Mouse (Mus musculus): ENCODE data around the gene Dhx33. TPM values are rescaled to one million over a fixed set of nuclear protein-coding genes. Genes with fewer than 3 reads are reported as not detected.

The Dhx33 gene
- polyA plus RNA-seq (2014; fragmentation: Nextera tagmentation; extraction: Ambion mirVana): 24.2 and 26.6 TPM in 2 replicates

DNA sequence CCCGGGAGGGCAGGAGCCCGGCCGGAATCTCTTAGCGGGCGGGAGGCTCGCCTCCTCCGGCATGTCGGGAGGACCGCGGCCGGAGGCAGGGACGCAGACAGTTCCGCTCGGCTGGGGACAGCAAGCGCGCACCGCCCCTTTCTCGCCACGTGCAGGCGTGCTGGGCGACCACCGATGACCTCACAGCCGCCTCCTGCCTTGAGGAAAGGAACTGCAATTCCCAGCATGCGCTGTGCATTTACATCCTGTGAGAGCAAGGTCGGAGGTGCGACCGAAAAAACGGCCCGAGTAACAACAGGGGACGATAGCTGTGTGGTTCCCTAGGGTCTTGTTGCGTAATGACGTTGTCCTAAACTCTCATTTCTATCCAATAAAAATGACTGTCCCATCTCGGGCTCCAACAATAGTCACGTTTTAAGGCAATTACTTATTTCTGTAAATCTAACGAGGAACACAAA is at the start of gene Dhx33:
Gene Dhx33, minus strand, starts transcription at position 122 of the 458 bp plus-strand sequence.
- peaks cover 7% of the 10 kb centered on the region for H3K36me3 ChIP-seq (ENCODE audit: control insufficient read depth, insufficient read depth, low read length)
- no peaks in the 10 kb centered on the region for H3K9me3 ChIP-seq (ENCODE audit: control insufficient read depth, low read length)
- peak within 1 kb of the TSS; percentile 94 for H3K4me2 ChIP-seq
- under 1% methylated on average over 35 of the region's 35 CpGs for WGBS
- DNase-seq (ENCODE audit: low spot score) (peak; percentile 97), ATAC-seq (replicated peaks; ENCODE audit: low FRiP score) (peak; percentile 96)
- no peaks in the 10 kb centered on the region for H3K27me3 ChIP-seq (replicated peaks; ENCODE audit: control insufficient read depth, insufficient read depth, low read length)
- H3K4me1 ChIP-seq (replicated peaks; ENCODE audit: control insufficient read depth, insufficient read depth, low read length): peaks cover 11% of the 10 kb centered on the region
- H3K4me3 ChIP-seq (ENCODE audit: low read depth, low read length): peak within 1 kb of the TSS; percentile 91
- H3K9ac ChIP-seq (ENCODE audit: low read depth, low read length): peak within 1 kb of the TSS; percentile 78
- H3K27ac ChIP-seq (ENCODE audit: low read depth, low read length): peak within 1 kb of the TSS; percentile 74

DNA sequence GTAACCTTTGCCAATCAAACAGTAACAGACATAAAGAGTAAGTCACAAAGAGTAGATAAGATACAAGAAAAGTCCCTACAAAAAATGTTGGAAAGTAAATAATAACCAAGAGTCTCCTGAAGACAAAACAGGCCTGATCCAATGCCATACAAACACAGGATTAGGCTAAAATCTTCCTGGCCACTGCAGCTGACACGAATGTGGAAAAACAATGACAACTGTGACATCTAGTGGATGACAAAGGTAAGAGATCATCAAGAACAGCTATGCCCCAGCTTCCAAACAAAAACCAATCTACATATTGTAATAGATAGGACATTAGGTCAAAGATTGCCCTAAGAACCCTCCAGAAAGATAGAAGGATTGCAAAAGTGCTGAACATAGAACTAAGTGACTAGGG is 48.3 kb upstream of the Dhx33 start:
- Histone ChIP-seq H3K4me3 (ENCODE audit: low read depth, low read length) (no peak overlapping the region), H3K27ac (ENCODE audit: low read depth, low read length) (no peak overlapping the region), H3K9ac (ENCODE audit: low read depth, low read length) (no peak overlapping the region), H3K27me3 (replicated peaks; ENCODE audit: control insufficient read depth, insufficient read depth, low read length) (no peaks in the 10 kb centered on the region), H3K9me3 (ENCODE audit: control insufficient read depth, low read length) (no peaks in the 10 kb centered on the region), H3K4me2 (no peak overlapping the region), H3K4me1 (replicated peaks; ENCODE audit: control insufficient read depth, insufficient read depth, low read length) (no peaks in the 10 kb centered on the region), H3K36me3 (ENCODE audit: control insufficient read depth, insufficient read depth, low read length) (no peaks in the 10 kb centered on the region)
- WGBS: 3% methylated on average over 1 of the region's 1 CpGs
- ATAC-seq (replicated peaks; ENCODE audit: low FRiP score) (no peak), DNase-seq (ENCODE audit: low spot score) (no peak)

DNA sequence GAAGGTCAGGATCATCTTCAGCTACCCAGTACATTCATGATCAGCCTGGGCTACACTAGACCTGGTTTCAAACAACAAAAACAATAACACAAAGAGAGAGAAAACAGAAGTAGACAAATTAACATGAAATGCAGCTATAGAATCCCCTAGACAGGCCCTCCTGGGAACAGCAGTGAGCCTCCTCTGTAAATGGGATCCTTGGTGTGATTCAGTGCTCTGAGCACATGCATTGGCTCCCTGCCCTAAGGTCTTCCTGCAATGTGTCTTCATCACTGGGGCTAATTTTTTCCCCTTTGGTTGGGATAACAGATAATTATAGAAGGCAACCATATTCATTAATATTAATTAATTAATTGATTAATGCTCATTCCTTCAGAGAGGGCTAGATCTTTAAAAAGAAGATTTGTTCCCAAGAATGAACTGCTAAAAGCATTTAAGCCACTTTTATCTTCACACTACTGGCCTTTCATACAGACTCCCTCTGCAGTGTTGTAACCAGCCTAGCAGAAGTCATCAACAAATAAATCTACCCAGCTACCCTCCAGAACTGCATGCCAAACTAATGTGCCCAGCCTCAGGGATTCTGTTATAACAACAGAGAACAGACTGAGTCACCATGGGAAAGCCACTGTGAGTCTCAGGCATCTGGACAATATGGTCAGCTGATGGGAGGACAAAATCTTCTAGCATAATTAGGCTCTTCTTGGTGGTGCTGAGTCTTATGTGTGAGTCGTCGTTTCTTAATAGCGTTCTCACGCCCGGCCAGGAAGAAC is 35.5 kb upstream of the Dhx33 start:
- Histone ChIP-seq H3K36me3 (ENCODE audit: control insufficient read depth, insufficient read depth, low read length) (no peaks in the 10 kb centered on the region), H3K4me1 (replicated peaks; ENCODE audit: control insufficient read depth, insufficient read depth, low read length) (no peaks in the 10 kb centered on the region), H3K9me3 (ENCODE audit: control insufficient read depth, low read length) (no peaks in the 10 kb centered on the region), H3K9ac (ENCODE audit: low read depth, low read length) (no peak overlapping the region), H3K4me3 (ENCODE audit: low read depth, low read length) (no peak overlapping the region), H3K4me2 (no peak overlapping the region), H3K27me3 (replicated peaks; ENCODE audit: control insufficient read depth, insufficient read depth, low read length) (no peaks in the 10 kb centered on the region), H3K27ac (ENCODE audit: low read depth, low read length) (no peak overlapping the region)
- WGBS: 97% methylated on average over 5 of the region's 5 CpGs
- DNase-seq (ENCODE audit: low spot score) (no peak), ATAC-seq (replicated peaks; ENCODE audit: low FRiP score) (no peak)

DNA sequence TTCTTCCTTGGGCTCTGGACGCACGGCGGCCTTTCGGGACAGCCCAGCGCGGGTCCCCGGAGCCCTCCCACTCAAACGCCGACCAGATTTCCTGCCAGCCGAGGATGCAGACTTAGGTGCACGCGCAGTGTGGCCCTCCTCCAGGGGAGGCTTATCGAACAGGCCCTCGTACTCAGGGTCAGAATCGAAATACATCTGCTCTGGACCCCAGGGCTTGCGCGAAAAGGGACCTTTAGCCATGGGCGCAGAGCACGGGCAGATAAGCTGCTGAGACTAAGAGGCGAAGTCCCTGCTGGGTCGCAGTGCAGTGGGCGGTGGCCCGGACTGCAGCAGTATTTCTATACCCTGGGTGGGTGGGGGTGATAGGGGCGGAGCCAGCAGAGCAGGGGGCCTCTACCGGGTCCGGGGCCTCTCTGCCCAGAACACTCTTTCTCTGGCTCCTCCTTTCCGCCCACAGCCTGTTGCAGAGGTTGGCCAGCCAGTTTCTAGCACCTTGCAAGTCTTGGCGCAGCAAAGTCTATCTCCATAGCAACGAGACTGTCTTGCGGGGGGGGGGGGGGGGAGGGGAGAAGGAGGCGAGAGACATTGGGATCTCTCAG is 29.0 kb upstream of the Dhx33 start, which contains the start of gene 6330403K07Rik:
Gene 6330403K07Rik, minus strand, starts transcription at position 351 of the 599 bp plus-strand sequence.
- peak within 1 kb of the TSS; percentile 45 for H3K4me3 ChIP-seq (ENCODE audit: low read depth, low read length)
- DNase-seq (ENCODE audit: low spot score) (peak; percentile 77), ATAC-seq (replicated peaks; ENCODE audit: low FRiP score) (peak; percentile 84)
- peaks cover 7% of the 10 kb centered on the region for H3K27me3 ChIP-seq (replicated peaks; ENCODE audit: control insufficient read depth, insufficient read depth, low read length)
- H3K36me3 ChIP-seq (ENCODE audit: control insufficient read depth, insufficient read depth, low read length): no peaks in the 10 kb centered on the region
- WGBS: 3% methylated on average over 30 of the region's 31 CpGs
- H3K9ac ChIP-seq (ENCODE audit: low read depth, low read length): peak within 1 kb of the TSS; percentile 28
- H3K4me2 ChIP-seq: peak within 1 kb of the TSS; percentile 63
- H3K27ac ChIP-seq (ENCODE audit: low read depth, low read length): peak within 1 kb of the TSS; percentile 14; the same call in 1 of the 2 replicates
- H3K4me1 ChIP-seq (replicated peaks; ENCODE audit: control insufficient read depth, insufficient read depth, low read length): no peaks in the 10 kb centered on the region; the same call in 1 of the 2 replicates
- H3K9me3 ChIP-seq (ENCODE audit: control insufficient read depth, low read length): no peaks in the 10 kb centered on the region

DNA sequence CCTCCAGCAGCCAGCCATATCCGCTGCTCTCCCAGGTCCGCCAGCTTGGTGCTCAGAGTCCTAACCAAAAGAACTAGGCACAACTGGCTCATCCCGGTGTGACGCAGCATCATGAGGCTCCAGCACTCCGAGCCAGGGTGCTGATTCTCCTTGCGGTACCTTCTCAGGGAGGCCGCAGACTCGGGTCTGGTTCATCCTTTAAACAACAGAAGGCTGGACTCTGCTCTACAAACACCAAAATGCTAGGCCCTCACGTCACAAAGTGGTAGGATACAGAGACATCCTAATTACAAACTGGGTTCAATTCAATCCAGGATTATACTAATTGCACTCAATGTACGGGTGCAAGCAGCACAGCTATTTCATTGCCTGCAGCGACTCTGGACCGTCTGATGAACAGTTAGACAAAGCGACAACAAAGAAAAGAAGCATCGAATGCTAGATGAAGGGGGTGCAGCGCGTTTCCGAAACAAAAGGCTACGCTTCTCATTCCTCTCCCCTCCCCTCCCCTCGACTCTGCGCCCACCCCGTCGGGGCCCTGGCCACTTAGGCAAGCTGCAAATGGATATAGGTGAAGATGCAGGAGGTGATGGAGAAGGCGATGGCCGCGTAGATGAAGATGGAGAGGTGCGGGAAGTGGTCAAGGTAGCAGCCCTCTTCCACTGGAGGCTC is 28.4 kb upstream of the Dhx33 start:
- peak overlapping the region; percentile 45 for H3K4me3 ChIP-seq (ENCODE audit: low read depth, low read length)
- DNase-seq (ENCODE audit: low spot score) (peak; percentile 46), ATAC-seq (replicated peaks; ENCODE audit: low FRiP score) (no peak)
- 16% methylated on average over 26 of the region's 26 CpGs for WGBS
- no peak overlapping the region for H3K27ac ChIP-seq (ENCODE audit: low read depth, low read length)
- peaks cover 4% of the 10 kb centered on the region; the same call in 1 of the 2 replicates for H3K36me3 ChIP-seq (ENCODE audit: control insufficient read depth, insufficient read depth, low read length)
- no peaks in the 10 kb centered on the region for H3K9me3 ChIP-seq (ENCODE audit: control insufficient read depth, low read length)
- H3K9ac ChIP-seq (ENCODE audit: low read depth, low read length): peak overlapping the region; percentile 28
- peak overlapping the region; percentile 63 for H3K4me2 ChIP-seq
- H3K27me3 ChIP-seq (replicated peaks; ENCODE audit: control insufficient read depth, insufficient read depth, low read length): peaks cover 7% of the 10 kb centered on the region
- no peaks in the 10 kb centered on the region; the same call in 1 of the 2 replicates for H3K4me1 ChIP-seq (replicated peaks; ENCODE audit: control insufficient read depth, insufficient read depth, low read length)

DNA sequence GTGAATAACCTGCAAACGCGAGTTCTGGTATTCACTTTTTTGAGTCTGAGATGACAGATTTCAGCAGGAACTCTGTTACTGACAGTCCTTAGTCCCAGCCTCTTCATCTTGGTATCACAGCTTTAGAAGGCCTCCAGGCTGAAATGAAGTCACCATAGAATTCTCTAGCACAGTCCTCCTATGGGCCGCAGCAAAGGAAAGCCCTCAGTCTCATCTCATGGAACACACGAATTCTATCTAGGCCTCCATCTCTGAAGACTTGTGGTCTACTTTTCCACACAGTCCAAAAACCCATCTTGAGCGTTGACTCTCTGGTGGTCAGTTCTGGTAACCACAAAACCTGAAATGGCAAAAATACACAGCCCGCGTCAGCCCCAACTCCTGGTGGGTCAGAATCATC is 27.8 kb upstream of the Dhx33 start:
- Histone ChIP-seq H3K9ac (ENCODE audit: low read depth, low read length) (peak overlapping the region; percentile 28; the same call in 1 of the 2 replicates), H3K27me3 (replicated peaks; ENCODE audit: control insufficient read depth, insufficient read depth, low read length) (peaks cover 7% of the 10 kb centered on the region), H3K4me2 (peak overlapping the region; percentile 63), H3K4me3 (ENCODE audit: low read depth, low read length) (peak overlapping the region; percentile 45), H3K27ac (ENCODE audit: low read depth, low read length) (no peak overlapping the region), H3K9me3 (ENCODE audit: control insufficient read depth, low read length) (no peaks in the 10 kb centered on the region), H3K4me1 (replicated peaks; ENCODE audit: control insufficient read depth, insufficient read depth, low read length) (no peaks in the 10 kb centered on the region; the same call in 1 of the 2 replicates), H3K36me3 (ENCODE audit: control insufficient read depth, insufficient read depth, low read length) (peaks cover 5% of the 10 kb centered on the region; the same call in 1 of the 2 replicates)
- no peak for DNase-seq (ENCODE audit: low spot score)
- ATAC-seq (replicated peaks; ENCODE audit: low FRiP score): no peak
- WGBS: 62% methylated on average over 7 of the region's 7 CpGs

DNA sequence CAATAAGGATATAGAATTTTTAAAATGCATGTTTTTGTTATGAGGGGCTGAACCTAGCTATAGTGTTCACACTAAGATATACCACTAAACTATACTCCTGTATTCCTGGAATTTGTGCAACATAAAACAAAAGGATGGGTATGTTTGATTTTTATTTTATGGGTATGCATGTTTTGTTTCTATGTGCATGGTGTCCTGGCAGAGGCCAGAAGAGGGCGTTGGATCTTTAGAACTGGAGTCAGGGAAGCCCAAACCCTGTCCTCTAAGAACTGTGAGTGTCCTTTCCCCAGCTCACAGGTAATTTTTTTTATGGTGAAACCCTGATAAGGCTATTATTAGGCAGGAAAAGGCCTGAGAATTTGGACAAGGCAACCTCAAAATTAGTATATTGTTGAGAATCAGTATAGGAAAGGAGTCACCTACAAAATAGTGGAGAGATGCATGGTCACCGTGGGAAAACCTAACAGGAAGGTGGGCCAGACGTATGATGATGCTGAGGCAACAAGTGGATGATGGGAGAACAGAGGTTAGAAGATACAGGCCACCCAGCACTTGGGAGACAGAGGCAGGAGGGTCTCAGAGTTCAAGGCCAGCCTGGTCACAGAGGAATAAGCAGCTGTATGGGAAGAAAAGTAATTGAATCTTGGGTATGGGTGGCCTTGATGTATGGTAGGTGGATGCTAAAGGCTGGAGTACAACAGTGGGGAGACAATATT is 25.3 kb upstream of the Dhx33 start:
- ATAC-seq (replicated peaks; ENCODE audit: low FRiP score) (no peak), DNase-seq (ENCODE audit: low spot score) (no peak)
- H3K4me2 ChIP-seq: no peak overlapping the region
- H3K27me3 ChIP-seq (replicated peaks; ENCODE audit: control insufficient read depth, insufficient read depth, low read length): peaks cover 7% of the 10 kb centered on the region
- H3K4me3 ChIP-seq (ENCODE audit: low read depth, low read length): no peak overlapping the region
- H3K4me1 ChIP-seq (replicated peaks; ENCODE audit: control insufficient read depth, insufficient read depth, low read length): no peaks in the 10 kb centered on the region; the same call in 1 of the 2 replicates
- no peak overlapping the region for H3K27ac ChIP-seq (ENCODE audit: low read depth, low read length)
- no peaks in the 10 kb centered on the region for H3K9me3 ChIP-seq (ENCODE audit: control insufficient read depth, low read length)
- H3K36me3 ChIP-seq (ENCODE audit: control insufficient read depth, insufficient read depth, low read length): peaks cover 17% of the 10 kb centered on the region
- 77% methylated on average over 3 of the region's 3 CpGs for WGBS
- H3K9ac ChIP-seq (ENCODE audit: low read depth, low read length): no peak overlapping the region

DNA sequence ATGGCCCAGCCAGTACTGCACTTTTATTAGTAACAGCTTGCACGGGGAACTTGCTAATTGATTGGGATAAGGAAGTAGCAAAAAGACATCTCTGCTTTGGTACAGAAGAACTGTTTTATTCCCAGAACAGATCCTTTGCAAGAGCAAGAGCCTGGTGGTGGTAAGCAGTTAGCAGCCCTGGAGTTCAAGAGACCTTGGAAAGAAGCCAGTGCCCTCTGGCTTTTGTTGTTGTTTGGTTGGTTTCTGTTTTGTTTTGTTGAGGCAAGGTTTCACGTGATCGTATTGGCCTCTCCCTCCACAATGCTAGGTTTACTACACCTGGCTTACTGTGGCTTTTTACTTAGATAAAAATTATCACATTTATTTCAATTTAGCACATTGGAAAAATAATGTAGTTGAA is 24.0 kb upstream of the Dhx33 start:
- DNase-seq (ENCODE audit: low spot score) (no peak), ATAC-seq (replicated peaks; ENCODE audit: low FRiP score) (no peak)
- H3K9ac ChIP-seq (ENCODE audit: low read depth, low read length): no peak overlapping the region
- no peak overlapping the region for H3K4me3 ChIP-seq (ENCODE audit: low read depth, low read length)
- peaks cover 7% of the 10 kb centered on the region for H3K27me3 ChIP-seq (replicated peaks; ENCODE audit: control insufficient read depth, insufficient read depth, low read length)
- H3K36me3 ChIP-seq (ENCODE audit: control insufficient read depth, insufficient read depth, low read length): peaks cover 17% of the 10 kb centered on the region
- no peak overlapping the region for H3K4me2 ChIP-seq
- no peak overlapping the region for H3K27ac ChIP-seq (ENCODE audit: low read depth, low read length)
- no peaks in the 10 kb centered on the region; the same call in 1 of the 2 replicates for H3K4me1 ChIP-seq (replicated peaks; ENCODE audit: control insufficient read depth, insufficient read depth, low read length)
- 79% methylated on average over 3 of the region's 3 CpGs for WGBS
- no peaks in the 10 kb centered on the region for H3K9me3 ChIP-seq (ENCODE audit: control insufficient read depth, low read length)

All from liver, embryonic 11.5 days (tissue).